Mouse (Mus musculus): Measurements from ENCODE around the gene Sftpa1. TPM values are rescaled to one million over a fixed set of nuclear protein-coding genes. Genes with fewer than 3 reads are reported as not detected.

Sftpa1 gene
- 0.40 and 0.46 TPM in 2 replicates for total RNA-seq (2014; rRNA removed)
- polyA plus RNA-seq (2012; rRNA removed) = 0.17 and 0.48 TPM in 2 replicates

DNA sequence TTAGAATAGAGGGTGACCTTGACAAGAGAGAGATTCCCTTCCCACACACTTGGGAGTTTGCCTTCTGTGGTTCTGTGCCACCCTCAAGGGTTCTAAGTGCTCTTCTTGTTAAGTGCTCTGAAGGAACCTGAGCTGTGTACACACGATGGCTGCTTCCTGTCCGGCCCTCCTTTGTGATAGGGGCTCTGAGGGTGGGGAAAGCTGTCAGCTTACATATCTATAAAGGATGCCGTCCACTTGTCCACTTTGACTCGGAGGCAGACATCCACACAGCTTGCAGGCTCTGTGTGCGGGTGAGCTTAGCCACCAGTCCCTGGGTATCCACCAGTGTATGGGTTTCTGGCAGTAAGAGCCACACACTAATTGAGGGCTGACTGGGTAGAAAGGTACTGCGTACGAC lies at the start of gene Sftpa1:
TSS of gene Sftpa1 (plus strand) at position 243 of the 400 bp plus-strand sequence.
- Histone ChIP-seq H3K9ac (ENCODE audit: low read depth, low read length) (no peak within 1 kb of the TSS), H3K79me2 (ENCODE audit: control insufficient read depth, insufficient read depth, low read length) (no peaks in the 10 kb centered on the region), H3K4me3 (ENCODE audit: insufficient read depth, low read depth, low read length) (no peak within 1 kb of the TSS), H3K27ac (replicated peaks; ENCODE audit: insufficient read depth, low read depth, low read length) (no peak within 1 kb of the TSS), H3K27me3 (ENCODE audit: control insufficient read depth, insufficient read depth, low read length) (no peaks in the 10 kb centered on the region), H3K36me3 (ENCODE audit: control insufficient read depth, insufficient read depth, low read length) (no peaks in the 10 kb centered on the region), H3K4me1 (ENCODE audit: control insufficient read depth, insufficient read depth, low read length) (no peaks in the 10 kb centered on the region)
- WGBS = 89% methylated on average over 7 of the region's 7 CpGs
- no peak for DNase-seq (ENCODE audit: extremely low read depth, low read depth, low spot score)
- no peak for TF ChIP-seq POLR2A (IDR thresholded peaks at IDR 0.05; ENCODE audit: extremely low read depth, insufficient read depth, low read length)
- no peak for TF ChIP-seq CTCF (IDR thresholded peaks at IDR 0.05; ENCODE audit: low read depth, low read length)

DNA sequence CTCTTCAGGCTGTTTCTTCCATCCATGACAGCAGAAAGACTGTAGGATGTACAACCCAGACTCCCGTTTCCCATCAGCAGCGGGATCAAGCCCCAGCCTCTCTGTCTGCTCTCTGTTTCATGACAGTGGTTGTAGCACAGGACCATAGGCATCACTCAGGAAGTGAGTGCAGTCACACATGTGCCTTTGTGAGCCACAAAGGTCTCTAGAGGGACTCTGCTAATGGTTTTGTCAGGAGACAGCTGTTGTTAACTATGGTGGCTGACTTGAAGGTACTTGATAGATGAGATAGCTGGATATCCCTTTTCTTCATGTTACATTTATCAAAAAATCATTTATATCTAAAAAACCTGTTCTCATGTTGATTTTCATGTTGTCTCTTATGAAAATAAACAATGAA lies 49.2 kb upstream of the Sftpa1 start:
- WGBS = 87% methylated on average over 2 of the region's 2 CpGs
- no peaks in the 10 kb centered on the region for H3K36me3 ChIP-seq (ENCODE audit: control insufficient read depth, insufficient read depth, low read length)
- no peak for DNase-seq (ENCODE audit: extremely low read depth, low read depth, low spot score)
- no peaks in the 10 kb centered on the region for H3K4me1 ChIP-seq (ENCODE audit: control insufficient read depth, insufficient read depth, low read length)
- TF ChIP-seq CTCF (IDR thresholded peaks at IDR 0.05; ENCODE audit: low read depth, low read length) = no peak
- no peak for TF ChIP-seq POLR2A (IDR thresholded peaks at IDR 0.05; ENCODE audit: extremely low read depth, insufficient read depth, low read length)
- H3K9ac ChIP-seq (ENCODE audit: low read depth, low read length) = no peak overlapping the region
- H3K27ac ChIP-seq (replicated peaks; ENCODE audit: insufficient read depth, low read depth, low read length) = no peak overlapping the region
- H3K79me2 ChIP-seq (ENCODE audit: control insufficient read depth, insufficient read depth, low read length) = no peaks in the 10 kb centered on the region
- H3K4me3 ChIP-seq (ENCODE audit: insufficient read depth, low read depth, low read length) = no peak overlapping the region
- no peaks in the 10 kb centered on the region for H3K27me3 ChIP-seq (ENCODE audit: control insufficient read depth, insufficient read depth, low read length)

DNA sequence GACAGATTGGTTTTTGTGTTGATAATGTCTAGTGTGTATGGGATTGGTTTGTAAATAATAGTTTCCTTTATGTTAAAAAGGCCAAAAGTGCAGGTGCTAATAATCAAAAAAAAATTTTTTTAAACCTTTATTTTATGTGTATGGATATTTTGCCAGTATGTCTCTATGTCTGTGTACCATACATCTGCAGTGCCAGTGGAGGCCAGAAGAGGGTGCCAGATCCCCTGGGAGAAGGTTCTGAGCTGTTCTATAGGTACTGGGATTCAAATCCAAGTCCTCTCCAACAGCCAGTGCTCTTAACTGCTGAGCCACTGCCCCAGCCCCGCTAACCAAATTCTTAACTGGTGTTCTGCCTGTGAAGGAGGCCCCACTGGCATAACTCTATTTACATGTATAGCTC lies 44.1 kb upstream of the Sftpa1 start:
- WGBS = 91% methylated on average over 1 of the region's 1 CpGs
- Histone ChIP-seq H3K27me3 (ENCODE audit: control insufficient read depth, insufficient read depth, low read length) (no peaks in the 10 kb centered on the region), H3K4me1 (ENCODE audit: control insufficient read depth, insufficient read depth, low read length) (no peaks in the 10 kb centered on the region), H3K4me3 (ENCODE audit: insufficient read depth, low read depth, low read length) (no peak overlapping the region), H3K9ac (ENCODE audit: low read depth, low read length) (no peak overlapping the region), H3K36me3 (ENCODE audit: control insufficient read depth, insufficient read depth, low read length) (no peaks in the 10 kb centered on the region), H3K79me2 (ENCODE audit: control insufficient read depth, insufficient read depth, low read length) (no peaks in the 10 kb centered on the region), H3K27ac (replicated peaks; ENCODE audit: insufficient read depth, low read depth, low read length) (no peak overlapping the region)
- DNase-seq (ENCODE audit: extremely low read depth, low read depth, low spot score) = no peak
- TF ChIP-seq POLR2A (IDR thresholded peaks at IDR 0.05; ENCODE audit: extremely low read depth, insufficient read depth, low read length) (no peak), CTCF (IDR thresholded peaks at IDR 0.05; ENCODE audit: low read depth, low read length) (peak; percentile 63; the same call in 1 of the 2 replicates)

DNA sequence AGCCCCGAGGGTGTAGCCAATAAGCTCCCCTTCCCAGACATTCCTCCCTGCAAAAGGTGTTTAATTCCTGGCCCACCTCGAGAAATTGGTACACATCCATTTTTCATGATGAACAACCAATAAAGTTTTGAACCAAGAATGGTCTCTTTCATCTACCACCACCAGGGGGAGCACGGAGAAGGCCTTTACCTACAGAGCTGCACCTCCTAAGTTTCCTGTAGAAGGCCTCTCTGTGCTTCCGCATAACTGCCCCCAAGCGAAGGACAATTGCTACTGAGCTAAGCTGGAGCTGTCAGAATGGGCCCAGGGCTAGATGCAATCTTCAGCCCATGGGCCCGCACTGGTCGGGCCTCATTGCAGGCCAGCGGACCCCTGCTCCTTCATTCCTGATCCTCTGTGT lies 40.8 kb upstream of the Sftpa1 start:
- no peaks in the 10 kb centered on the region for H3K27me3 ChIP-seq (ENCODE audit: control insufficient read depth, insufficient read depth, low read length)
- peak; percentile 48 for DNase-seq (ENCODE audit: extremely low read depth, low read depth, low spot score)
- TF ChIP-seq CTCF (IDR thresholded peaks at IDR 0.05; ENCODE audit: low read depth, low read length) (no peak; the same call in 1 of the 2 replicates), POLR2A (IDR thresholded peaks at IDR 0.05; ENCODE audit: extremely low read depth, insufficient read depth, low read length) (no peak)
- H3K79me2 ChIP-seq (ENCODE audit: control insufficient read depth, insufficient read depth, low read length) = no peaks in the 10 kb centered on the region
- 49% methylated on average over 8 of the region's 8 CpGs for WGBS
- H3K36me3 ChIP-seq (ENCODE audit: control insufficient read depth, insufficient read depth, low read length) = no peaks in the 10 kb centered on the region
- H3K4me3 ChIP-seq (ENCODE audit: insufficient read depth, low read depth, low read length) = no peak overlapping the region
- H3K4me1 ChIP-seq (ENCODE audit: control insufficient read depth, insufficient read depth, low read length) = peaks cover 5% of the 10 kb centered on the region; the same call in 1 of the 2 replicates
- H3K9ac ChIP-seq (ENCODE audit: low read depth, low read length) = no peak overlapping the region
- H3K27ac ChIP-seq (replicated peaks; ENCODE audit: insufficient read depth, low read depth, low read length) = no peak overlapping the region

DNA sequence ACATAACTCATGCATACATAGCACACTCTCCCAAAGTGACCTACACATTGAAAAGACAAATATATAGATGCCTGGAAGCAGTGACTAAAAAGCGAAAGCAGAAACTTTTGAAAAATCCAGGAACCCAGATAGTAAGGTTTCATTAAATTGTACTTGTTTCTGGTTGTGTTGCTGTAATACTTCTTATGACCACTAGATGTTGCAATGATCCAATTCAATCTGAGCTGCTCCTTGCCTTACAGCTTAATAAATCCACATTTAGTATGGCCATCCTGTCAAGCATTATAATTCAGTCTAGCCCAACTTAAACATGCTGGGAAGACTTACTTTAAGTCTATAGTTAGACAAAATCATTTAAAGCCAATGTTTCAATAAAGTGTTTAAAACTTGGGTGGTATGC lies 37.5 kb upstream of the Sftpa1 start:
- Histone ChIP-seq H3K27me3 (ENCODE audit: control insufficient read depth, insufficient read depth, low read length) (no peaks in the 10 kb centered on the region), H3K27ac (replicated peaks; ENCODE audit: insufficient read depth, low read depth, low read length) (no peak overlapping the region), H3K9ac (ENCODE audit: low read depth, low read length) (no peak overlapping the region), H3K79me2 (ENCODE audit: control insufficient read depth, insufficient read depth, low read length) (no peaks in the 10 kb centered on the region), H3K4me1 (ENCODE audit: control insufficient read depth, insufficient read depth, low read length) (peaks cover 15% of the 10 kb centered on the region; the same call in 1 of the 2 replicates), H3K36me3 (ENCODE audit: control insufficient read depth, insufficient read depth, low read length) (no peaks in the 10 kb centered on the region), H3K4me3 (ENCODE audit: insufficient read depth, low read depth, low read length) (no peak overlapping the region)
- WGBS = 14% methylated on average over 1 of the region's 1 CpGs
- TF ChIP-seq CTCF (IDR thresholded peaks at IDR 0.05; ENCODE audit: low read depth, low read length) (peak; percentile 79), POLR2A (IDR thresholded peaks at IDR 0.05; ENCODE audit: extremely low read depth, insufficient read depth, low read length) (no peak)
- peak; percentile 72 for DNase-seq (ENCODE audit: extremely low read depth, low read depth, low spot score)

DNA sequence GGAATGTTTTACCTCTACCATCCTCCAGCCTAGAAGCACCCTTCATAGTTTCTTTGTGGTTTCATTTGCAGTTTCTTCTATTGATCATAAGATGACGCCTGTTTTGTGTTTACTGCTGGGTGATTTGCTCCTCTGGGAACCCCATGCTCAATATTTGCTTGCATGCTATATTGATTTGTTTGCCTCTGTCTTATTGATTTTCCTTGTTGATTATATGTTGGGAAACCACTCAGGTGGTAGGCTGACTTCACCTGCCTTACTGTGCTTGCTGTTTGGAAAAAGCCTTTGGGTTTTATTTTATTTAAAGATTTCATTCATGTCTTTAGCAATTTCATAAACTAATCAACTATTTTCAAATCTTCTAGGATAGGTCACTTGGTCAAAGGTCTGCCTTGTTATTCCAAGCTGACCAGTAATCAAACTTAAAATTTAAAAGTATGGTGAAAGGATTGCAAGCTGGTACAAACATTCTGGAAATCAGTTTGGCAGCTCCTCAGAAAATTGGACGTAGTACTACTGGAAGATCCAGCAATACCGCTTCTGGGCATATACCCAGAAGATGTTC lies 35.2 kb upstream of the Sftpa1 start:
- H3K79me2 ChIP-seq (ENCODE audit: control insufficient read depth, insufficient read depth, low read length) = no peaks in the 10 kb centered on the region
- peak overlapping the region; percentile 66 for H3K27ac ChIP-seq (replicated peaks; ENCODE audit: insufficient read depth, low read depth, low read length)
- DNase-seq (ENCODE audit: extremely low read depth, low read depth, low spot score) = peak; percentile 95
- H3K4me3 ChIP-seq (ENCODE audit: insufficient read depth, low read depth, low read length) = no peak overlapping the region
- WGBS = 26% methylated on average over 3 of the region's 3 CpGs
- H3K9ac ChIP-seq (ENCODE audit: low read depth, low read length) = no peak overlapping the region
- peaks cover 28% of the 10 kb centered on the region for H3K4me1 ChIP-seq (ENCODE audit: control insufficient read depth, insufficient read depth, low read length)
- no peaks in the 10 kb centered on the region for H3K36me3 ChIP-seq (ENCODE audit: control insufficient read depth, insufficient read depth, low read length)
- no peak for TF ChIP-seq POLR2A (IDR thresholded peaks at IDR 0.05; ENCODE audit: extremely low read depth, insufficient read depth, low read length)
- TF ChIP-seq CTCF (IDR thresholded peaks at IDR 0.05; ENCODE audit: low read depth, low read length) = no peak
- H3K27me3 ChIP-seq (ENCODE audit: control insufficient read depth, insufficient read depth, low read length) = no peaks in the 10 kb centered on the region

All from liver, adult 2 months (tissue).